Mouse (Mus musculus) skeletal muscle tissue, adult 2 months (tissue): ENCODE data around the gene Slc7a1.

Experiments used
- DNase-seq: peaks from one replicate; pipeline ENCODE4 v3.0.0-alpha.2; 2012; ENCODE audit warnings: low read depth, low spot score

The Slc7a1 gene

DNA sequence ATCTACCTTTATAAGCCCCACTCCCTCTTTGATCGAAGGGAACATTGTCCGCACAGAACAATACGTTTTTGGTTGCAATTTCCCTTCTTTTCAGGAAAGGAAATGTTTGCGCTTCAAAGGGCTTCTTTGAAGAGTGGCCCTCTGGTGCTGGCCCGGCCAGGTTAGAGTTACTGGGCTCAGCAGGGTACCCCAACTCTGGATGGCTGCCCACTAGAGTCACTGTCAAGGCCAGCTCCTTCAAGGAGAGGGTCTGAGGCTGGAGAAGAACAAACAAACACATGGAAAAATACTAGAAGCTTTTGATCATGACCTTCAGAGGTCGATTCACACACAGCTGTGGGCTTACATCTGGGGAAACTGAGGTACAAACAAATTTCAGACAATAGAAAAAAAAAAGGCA is 6.9 kb downstream of the Slc7a1 start:
- DNase-seq, result no peak

DNA sequence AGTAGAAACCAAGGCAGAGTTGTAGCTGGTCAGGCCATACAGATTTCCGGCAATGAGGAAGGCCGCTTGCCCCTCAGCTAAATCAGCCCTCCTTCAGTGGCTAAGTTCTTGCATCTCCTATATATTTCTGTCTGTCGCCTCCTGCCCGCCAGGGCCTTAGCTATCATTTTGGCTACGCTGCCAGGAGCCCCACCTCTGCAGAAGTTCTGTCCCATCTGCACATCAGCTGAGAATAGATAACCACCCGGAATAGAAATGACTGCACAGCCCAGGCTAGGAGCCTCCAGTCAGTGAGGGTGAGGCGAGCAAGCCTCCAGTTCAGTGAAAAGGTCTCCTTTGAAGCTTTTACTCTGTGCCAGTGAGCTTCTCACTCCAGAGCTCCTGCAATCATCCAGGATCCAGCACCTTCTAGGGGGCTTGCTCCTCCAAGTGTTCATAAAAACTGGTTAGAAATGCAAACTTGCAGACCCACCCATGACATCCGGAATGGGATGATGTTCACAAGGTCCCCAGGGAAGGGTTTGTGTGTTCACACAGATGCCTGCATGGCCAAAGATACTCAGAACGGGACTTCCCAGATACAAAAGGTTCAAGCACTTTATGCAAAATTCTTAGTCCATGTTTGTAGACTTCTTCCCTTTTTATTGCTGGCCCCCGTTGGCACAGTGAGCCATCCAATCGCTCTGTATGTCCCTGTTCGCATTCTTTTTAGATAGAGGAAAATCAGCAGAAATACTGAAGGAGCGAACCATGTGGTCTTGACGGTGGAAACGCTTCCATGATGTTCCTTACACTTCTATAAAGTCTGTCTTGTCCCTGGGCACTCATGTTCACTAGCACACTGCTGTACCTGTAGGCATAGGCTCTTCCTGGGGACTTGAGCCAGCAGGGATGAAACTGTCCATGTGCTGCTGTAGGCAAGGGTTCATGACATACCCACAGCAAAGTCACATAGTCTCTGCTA is 10.4 kb downstream of the Slc7a1 start:
- DNase-seq, result no peak

DNA sequence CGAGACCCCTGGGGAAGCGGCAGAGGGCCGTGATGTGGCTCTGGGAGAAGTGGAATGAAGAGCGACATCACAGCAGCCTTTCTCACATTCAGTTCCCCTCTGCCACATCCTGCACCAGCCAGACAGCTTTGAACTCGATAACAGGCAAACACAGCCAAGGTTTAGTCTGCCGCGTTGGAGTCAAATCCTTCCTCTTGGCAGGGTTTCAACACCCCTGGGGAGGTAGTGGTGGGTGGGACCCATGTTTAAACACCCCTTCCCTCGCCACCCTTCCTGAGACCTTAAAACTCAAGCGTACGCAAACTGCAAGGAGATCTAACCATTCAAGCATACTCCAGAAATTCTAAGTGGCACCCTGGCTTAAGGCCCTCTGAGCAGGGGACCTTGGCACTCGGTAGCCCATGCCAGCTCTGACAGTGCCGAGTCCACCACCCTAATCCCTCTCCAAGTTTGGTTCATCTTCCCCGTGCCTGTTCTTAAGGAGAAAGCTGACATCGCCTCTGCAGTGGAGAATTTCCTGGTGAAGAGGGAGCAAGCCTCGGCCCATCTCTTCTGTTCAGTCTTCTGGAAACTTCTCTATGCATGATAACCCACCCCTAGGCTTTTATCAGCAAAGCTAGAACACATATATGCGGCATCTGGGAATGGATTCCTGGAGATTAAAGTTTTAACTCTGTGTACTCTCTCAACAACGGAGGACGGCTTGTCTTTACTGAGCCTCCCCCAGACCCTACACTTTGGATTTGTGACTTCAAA is 11.3 kb downstream of the Slc7a1 start:
- DNase-seq, result no peak

GRCm38 (mm10) chr5:148387820-148388219 is 11.9 kb downstream of the Slc7a1 start:
- DNase-seq, result no peak

GRCm38 (mm10) chr5:148386471-148386870 is 13.2 kb downstream of the Slc7a1 start:
- DNase-seq, result no peak

DNA sequence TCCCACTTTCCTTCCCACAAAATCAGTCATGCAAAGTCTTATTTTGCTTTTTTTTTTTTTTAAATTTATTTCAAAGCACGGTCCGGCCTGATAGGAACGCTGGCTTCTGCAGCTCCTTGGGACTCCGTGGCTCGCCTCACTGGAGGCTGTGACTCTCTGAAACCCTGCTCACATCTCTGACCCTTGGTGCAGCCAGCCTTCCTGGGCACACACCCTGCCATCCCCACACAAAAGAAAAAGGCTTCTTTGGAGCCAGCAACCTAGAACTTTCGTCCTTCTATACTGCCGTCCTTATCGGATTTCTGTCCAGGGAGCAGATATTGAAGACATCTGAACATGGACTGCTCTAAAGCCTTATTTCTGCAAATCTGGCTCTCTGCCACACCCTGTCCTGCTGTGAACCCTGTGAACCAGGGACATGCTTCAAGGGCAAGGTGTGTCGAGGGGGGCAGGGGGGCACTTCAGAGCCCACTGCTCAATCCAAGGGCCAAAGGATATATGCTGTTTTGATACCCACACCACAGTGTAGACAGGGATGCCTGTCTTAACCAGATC is 15.1 kb downstream of the Slc7a1 start:
- no peak for DNase-seq

DNA sequence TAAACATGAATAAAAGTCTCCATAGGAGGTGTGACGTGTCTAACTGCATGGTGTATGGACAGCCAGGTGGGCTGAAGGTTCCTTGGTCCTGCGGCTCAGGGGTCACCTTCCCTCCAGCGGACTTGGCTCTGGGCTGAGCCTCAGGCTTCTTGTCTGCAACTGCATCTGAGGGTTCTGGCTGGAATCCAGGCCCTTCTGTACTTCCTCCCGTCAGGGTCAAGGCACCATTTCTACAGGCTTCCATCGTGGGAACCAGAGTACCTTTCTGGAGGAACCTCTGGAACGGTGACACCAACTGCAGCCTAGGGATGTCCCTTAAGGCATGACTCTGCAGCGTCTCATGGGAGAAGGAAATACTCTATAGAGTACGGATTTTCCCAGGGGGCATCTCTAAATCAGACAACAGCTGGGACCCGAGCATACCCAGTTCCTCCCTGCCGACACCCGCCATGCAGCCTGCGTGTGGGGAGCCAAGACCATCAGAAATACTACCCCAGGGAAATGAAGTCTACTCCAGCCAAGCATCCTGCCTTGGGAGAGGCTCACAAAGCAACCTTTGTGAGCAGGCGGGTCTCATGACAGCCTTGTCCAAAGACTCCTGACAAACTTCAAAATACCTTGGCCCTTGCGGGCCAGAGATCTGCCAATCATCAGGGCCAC is 15.7 kb downstream of the Slc7a1 start:
- DNase-seq, result no peak

DNA sequence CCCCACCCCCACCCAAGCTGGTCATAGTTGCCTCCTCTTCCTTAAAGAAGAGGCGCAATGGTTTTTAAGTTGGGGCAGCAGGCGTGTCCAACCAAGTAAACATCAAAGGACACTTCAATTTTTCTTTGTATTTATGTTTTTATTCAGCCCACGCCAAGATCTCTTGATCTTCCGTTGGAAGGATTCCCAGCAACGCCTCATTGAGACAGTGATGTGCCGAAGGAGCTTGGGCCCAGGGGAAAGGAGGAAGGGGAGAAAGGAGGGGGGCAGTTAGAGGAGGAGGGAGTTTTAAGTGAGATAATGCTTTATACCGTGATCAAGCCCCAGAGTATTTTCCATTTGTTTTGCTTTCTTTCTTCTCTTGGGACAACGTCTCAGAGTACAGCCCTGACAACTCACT is 18.6 kb downstream of the Slc7a1 start:
- no peak for DNase-seq

DNA sequence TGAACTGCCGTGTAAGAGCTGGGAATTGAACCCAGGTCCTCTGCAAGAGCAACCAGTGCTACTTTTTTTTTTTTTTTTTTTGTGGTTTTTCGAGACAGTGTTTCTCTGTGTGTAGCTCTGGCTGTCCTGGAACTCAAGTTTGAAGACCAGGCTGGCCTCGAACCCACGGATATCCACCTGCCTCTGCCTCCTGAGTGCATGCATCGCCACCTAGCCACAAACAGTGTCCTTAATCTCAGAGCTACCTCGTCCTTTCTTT is 19.5 kb downstream of the Slc7a1 start:
- no peak for DNase-seq

- peak; percentile 26 for DNase-seq
Observed at GRCm38 (mm10) chr5:148379455-148380245, 20.1 kb downstream of the Slc7a1 start.

DNA sequence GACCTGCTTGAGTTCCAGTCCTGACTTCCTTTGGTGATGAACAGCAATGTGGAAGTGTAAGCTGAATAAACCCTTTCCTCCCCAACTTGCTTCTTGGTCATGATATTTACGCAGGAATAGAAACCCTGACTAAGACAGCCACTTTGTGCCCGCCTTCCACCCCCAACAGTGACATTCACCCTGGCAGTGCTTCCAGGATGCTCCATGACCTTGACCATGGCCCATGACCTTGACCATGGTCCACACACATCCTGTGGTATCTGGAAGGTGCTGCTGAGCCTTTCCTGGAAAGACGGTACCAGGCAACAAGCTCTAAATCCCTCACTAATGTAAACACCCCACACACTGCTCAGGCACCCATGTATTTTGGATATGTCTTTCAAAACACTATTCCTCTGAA is 21.0 kb downstream of the Slc7a1 start:
- DNase-seq, result no peak

- no peak for DNase-seq
Observed at GRCm38 (mm10) chr5:148378232-148378508, 21.5 kb downstream of the Slc7a1 start.

GRCm38 (mm10) chr5:148377439-148378231 is 22.1 kb downstream of the Slc7a1 start:
- DNase-seq, result no peak

GRCm38 (mm10) chr5:148376358-148376757 is 23.3 kb downstream of the Slc7a1 start:
- DNase-seq, result no peak

DNA sequence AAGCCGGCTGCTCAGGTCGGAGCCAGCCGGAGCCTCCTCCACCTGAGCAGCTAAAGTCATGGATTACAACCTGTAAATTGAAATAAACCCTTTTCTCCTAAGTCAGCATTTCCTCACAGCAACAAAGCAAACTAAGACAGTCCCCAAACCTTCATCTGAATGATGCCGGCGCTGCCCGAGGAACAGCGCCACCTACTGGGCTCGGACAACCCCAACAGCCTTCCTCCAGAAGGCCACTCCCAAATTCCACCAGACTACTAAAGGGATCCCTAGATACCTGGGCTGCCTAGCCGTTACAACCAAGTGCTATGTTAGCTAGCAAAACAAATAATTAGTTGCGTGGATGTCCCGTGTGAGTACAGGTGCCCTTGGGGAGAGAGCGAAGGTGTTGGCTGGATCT is 24.2 kb downstream of the Slc7a1 start:
- DNase-seq, result no peak

DNA sequence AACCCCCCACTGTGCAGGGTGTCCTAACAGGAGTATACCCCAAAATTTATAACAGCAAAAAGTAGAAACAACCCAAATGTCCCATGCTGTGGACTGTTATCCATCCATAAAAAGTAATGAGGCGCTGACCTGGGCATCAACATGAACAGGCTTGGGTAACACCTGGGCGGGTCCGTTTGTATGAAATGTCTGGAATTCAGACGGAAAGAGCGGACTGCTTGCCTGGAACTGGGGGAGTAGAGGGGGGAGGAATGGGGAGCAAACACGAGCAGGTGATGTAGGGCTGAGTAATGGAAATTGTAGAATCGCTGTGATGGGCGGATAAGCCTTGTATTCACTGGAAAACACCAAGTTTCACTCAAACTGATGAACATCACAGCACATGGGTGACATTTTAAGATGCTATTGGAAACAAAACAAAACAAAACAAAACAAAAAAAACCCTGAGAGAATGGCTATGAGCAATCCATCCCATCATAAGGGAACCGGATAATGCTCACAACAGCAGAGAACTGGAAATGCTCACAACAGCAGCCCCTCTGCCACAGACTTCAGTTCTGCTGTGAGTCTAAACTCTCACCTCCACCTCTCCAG is 26.5 kb downstream of the Slc7a1 start:
- no peak for DNase-seq

DNA sequence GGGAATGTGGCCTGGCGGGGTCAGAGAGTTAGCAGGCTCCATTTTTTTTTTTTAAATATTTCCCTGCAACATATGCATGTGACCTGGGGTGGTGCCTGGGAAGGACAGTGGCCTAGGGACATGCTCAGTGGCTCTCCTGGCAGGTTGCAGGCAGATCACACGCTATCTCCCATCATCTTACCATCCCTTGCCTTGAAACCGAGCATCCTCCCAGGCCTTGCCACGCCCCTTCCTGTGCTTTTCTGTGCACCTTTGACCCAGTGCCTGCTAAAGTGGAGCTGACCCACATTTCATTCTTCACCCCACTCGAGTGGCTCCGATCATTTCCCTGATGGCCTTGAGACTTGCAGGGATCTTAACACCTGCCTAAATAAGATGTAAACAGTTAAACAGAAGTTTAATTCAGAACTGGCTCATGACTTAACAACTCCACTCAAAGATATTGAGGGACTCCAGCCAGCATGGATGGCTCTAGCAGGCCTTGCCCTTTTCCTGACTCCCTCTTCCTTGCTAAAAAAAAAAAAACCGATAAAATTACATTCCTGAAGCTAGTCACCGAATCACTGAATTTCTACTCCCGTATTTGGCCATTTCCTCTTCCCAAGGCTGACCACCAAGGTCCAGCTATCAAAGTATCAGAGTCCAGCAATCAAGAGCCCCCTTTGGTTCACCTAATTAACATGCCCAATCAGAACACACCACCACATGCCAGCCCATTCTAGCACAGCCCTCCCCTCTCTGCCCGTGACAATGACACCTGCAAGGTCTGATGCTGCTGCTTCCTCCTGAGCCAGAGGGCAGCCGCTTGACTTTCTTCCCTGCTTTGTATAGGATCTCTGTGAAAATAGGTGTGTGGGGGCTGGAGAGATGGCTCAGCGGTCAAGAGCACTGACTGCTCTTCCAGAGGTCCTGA is 27.4 kb downstream of the Slc7a1 start:
- no peak for DNase-seq

GRCm38 (mm10) chr5:148371375-148371774 is 28.3 kb downstream of the Slc7a1 start:
- DNase-seq, result no peak

DNA sequence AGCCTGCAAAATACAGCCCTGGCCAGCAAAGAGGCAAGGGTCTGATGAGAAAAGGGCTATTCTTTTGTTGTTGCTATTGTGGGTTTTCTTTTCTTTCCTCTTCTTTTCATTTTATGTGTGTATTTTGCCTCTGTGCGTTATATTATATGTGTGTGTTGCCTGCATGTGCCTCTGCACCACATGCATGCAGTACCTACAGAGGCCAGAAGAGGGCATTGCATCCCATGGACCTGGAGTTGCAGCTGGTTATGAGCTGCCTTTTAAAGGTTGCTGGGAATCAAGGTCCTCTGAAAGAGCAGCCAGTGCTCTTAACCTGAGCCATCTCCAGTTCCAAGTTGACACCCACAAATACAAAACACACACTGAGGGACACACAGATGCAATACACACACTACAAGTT is 29.1 kb downstream of the Slc7a1 start:
- DNase-seq, result no peak
